Mouse (Mus musculus) monocyte, adult 5-6 weeks (primary cell): Measurements from ENCODE around the gene Spata19. TPM values are rescaled to one million over a fixed set of nuclear protein-coding genes. Genes with fewer than 3 reads are reported as not detected.

ENCODE experiments used
- ATAC-seq: fragments of 153-309, 156-312 bp; replicated peaks from 2 replicates; pipeline ENCODE4 v1.8.0; 2017; ENCODE audit warnings: mild to moderate bottlenecking; ENCODE audit not compliant: low TSS enrichment, insufficient number of reproducible peaks, severe bottlenecking, poor library complexity, low FRiP score
- total RNA-seq: library from RNA; stranded (forward); fragments of 200-1000, 200-491, 200-594 nt; gene quantifications from 3 replicates; pipeline ENCODE4 v1.2.3, GENCODE M21; 2017

Gene Spata19
- not detected in 3 replicates for total RNA-seq

DNA sequence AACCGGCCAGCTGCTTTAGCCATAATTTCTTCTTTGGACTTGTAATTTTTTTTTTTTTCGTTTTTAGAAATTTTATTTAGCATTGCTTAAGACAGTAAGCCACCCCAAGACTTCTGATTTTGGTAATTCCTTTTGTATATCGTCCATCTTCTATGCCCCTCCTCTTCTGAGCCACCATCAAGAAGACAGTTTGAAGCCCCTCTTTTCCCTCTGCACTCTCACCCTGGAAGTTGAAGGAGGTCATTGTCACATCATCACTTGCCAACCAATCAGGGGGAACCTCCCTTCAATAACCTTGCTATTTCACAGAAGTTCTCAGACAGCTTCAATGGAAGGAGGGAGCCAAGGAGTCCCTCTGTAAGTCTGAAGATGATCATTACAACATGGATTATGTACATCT, at the start of gene Spata19:
Gene Spata19, plus strand, starts transcription at position 301 of the 400 bp plus-strand sequence.
- ATAC-seq, result no peak

DNA sequence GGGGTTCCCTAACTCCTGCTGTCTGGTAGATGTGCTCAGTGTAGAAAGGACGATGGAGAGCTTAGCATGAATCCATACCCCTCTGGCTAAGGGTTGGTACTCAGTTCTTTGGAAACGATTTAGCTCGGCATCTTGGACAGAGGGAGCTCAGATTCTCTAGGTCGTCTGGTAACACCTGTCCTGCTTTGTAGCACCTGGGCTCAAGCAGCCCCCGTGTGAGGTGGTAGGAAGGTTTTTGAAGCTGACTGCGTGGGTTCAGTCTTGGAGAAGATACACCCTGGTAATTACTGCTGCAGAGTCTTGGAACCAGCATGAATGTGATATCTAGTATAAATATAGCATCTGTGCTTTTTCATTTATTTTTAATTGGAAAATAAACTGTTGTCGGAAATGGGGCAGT, 43.5 kb upstream of the Spata19 start:
- ATAC-seq, result no peak

DNA sequence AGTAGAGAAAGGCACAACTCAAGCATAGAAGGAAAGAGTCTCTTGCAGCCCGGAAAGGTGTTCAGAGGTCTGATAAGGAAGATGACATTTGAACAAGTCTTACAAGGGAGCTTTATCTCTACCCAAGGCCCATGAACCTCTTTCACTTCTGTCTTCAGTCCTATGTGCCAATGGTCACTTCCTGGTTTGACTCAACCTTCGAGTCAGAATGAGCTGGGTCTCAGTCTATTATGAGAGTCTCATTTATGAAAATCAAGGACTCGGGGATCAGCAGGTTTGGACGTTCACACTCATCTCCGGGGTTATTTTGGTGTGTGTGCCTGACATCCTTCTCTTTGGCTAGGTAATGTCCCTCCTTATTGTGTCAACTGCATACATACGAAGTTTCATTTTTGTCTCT, 38.7 kb upstream of the Spata19 start:
- no peak for ATAC-seq

DNA sequence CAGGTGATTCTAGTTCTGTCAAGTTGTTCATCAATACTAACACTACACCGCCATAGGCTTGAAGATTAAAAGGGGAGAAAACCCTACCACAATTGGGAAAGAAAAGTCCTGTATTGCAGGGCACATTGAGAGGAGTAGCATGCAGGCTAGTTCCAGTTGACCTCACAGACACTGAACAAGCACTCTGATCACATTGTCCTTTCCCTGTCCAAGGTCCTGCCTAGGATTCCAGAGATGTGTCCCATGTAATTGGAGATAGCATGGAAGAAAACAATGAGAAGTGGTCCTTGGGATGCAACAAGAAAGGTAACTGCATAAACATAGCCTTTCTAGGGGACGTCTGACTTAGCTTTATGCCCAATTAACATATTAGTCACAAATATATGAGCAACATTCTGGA, 29.4 kb upstream of the Spata19 start:
- ATAC-seq, result no peak

DNA sequence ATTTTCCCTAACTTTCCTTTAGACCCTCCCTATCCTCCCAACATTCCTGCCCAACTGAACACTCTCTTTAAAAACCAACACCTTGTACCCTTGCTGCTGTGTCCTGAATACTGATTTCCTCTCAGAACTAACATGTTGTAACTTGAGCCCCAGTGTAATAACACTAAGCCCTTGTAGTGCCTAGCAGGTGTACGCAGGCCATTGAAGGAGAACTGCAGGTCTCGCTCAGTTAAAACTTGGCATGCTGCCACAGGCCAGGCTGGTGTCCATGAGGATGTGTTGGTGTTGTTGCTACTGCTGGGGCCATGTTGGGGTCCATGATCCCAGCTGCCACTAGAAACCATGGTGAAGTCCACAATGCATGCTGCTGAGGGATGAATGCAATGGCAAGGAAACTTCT, 27.5 kb upstream of the Spata19 start:
- no peak for ATAC-seq

DNA sequence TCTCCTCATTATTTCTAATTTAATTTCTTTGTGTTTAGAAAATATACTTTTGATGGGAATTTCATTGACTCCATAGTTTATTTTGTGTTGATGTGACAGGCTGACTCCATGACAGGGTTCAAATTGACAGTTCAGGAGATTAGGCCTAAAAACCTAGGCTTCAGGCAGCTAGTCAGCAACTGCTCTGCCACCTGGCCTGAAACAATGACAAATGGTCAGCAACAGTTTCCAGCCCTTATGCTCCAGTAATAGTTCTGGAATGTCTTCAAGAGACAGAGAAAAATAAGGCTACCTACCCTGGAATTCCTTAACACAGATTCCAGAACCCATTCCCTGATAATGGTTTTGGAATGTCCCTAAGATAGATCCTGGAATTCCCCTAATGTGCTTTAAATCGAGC, 20.9 kb upstream of the Spata19 start:
- ATAC-seq, result no peak

DNA sequence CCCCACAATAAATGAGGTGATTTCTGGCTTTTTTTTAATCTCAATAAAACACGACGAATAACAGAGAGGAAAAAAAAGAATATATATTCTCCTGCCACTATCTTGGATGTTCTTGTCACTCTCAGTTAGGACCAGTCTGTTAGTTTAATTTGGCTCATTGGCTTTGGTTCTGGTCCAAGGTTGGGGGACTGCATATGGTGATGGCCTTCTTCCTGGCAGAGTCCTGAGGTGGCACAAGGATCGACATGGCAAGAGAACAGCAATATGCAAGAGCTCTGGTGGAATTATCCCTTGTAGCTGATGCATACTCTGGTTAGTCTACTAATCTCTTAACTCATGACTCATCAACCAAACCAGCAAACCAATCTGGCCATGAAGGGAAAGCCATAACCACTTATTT, 9.6 kb upstream of the Spata19 start:
- ATAC-seq, result no peak

DNA sequence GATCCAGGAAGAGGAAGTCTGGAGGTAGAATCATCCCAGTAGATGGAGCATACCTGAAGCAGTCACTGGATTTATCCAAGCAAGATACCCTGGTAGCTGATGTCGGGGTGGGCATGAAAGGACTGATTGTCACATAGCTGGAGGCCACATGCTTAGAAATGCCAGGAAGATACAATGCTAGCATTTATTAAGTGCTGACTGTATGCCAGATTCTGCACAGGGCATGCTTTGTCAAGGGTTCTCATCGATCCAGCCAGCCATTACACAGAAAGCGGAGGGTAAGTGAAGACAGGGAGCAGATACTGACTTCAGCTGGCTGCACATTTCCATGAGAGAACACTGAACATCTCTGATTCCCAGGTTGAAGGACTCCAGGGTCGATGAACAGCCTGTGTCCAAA, 4.6 kb downstream of the Spata19 start:
- no peak for ATAC-seq

DNA sequence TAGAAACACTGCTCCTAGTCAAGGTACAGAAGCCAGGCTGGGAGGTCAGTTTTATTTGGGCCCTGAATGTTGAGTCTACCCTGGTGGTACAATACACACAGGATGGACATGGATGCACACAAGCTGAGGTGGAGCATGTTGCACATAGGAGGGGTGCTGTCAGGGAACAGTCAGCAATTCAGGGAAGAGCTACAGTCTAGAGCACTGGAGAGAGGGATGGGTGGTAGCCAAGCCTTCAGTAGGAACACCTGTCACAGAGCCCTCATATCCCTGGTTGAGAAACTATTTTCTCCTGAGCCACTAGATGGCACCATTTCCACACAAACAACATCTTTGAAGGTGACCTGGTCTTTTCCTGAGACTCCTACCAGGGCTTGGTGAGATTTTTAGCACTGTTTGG, 13.1 kb downstream of the Spata19 start:
- no peak for ATAC-seq

DNA sequence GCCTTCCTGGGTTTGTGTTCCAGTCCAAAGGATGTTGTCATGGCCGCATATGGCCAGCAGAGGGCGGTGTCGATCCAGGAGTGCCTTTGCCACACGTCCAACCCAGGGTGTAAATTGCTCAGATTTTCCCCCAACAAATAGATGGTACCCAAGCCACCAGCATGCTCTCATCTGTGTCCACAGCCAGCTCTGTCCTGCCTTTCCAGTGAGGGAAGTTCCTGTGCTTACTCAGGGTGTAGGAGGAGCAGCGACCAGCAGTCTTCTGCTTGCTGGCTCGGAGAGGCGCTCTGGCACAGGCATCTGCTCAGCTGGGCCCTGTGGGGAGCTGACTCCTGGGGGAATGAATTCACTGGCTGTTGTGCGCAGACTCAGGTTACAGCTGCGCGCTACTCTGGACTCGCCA, 17.5 kb downstream of the Spata19 start:
- no peak for ATAC-seq

DNA sequence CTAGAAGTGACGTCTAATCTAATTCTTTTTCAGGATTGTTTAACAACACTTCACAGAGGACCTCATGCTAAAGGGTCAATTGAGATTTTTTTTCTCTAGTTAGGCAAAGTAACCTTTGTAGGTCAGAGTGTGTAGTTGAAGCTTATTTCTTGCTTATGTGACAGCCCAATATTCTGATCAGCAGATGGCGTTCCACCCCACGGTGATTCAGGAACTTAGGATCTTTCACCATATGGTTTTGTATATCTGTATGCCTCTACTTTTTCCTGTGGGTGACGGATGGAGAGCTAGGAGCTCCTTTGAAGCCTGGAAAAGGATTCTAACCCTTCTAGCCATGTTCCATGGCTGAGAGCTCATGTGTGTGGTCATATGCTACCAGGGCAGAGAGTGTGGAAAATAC, 27.9 kb downstream of the Spata19 start:
- no peak for ATAC-seq

DNA sequence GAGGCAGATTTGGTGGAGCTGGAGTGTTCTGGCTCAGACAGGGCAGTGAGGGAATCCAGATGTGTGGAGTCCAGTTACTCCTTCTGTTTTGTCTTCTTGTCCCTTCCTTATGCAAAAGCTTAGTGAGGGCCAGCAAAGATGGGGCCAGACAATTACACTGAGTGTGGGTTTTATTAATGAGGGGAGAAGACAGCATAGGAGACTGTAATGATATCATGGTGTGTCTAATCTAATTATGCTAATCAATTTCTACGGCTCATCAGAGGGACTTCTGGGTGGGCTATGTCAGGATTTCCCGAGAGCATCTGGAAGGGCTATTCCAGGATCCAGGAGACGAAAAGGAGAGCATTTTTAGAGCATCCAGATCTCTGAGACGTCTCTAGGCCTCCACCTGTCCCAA, 32.0 kb downstream of the Spata19 start:
- no peak for ATAC-seq

DNA sequence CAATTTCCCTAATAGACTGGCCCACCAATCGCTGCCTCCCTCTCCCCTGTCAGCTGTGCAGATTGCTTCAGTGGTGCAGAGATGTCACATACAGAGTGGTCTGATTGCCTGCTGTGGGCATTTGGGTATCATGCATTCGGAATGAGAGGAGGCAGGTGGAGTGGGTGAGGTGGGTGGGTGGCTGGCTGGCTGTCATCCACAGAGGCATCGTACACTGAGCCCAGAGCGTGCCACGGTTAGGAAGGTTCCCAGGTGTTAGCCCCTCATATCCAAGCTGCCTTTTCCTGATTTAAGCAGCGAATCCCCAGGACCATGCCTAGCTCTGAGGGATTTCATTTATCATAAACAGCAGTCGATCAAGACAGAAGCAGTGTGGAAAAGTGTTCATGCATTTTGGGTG, 36.7 kb downstream of the Spata19 start:
- ATAC-seq, result no peak

DNA sequence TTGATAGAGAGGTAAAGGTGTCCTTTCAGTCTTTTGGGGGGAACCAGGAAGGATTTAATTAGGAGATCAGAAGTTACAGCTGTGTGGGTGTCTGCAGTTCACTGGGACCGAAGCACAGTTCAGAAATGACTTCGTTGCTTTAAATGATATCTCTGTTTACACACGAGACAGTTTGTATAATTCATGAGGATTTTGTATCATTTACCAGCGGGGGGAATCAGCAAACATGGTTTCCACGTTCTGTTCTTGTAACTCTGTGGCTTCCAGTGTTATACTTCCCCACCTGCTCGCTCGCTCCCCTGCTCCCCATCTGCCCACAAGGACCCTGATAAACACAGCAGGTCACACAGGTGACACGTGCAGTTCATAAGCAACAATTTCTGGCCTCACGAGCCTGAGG, 39.3 kb downstream of the Spata19 start:
- ATAC-seq, result no peak

DNA sequence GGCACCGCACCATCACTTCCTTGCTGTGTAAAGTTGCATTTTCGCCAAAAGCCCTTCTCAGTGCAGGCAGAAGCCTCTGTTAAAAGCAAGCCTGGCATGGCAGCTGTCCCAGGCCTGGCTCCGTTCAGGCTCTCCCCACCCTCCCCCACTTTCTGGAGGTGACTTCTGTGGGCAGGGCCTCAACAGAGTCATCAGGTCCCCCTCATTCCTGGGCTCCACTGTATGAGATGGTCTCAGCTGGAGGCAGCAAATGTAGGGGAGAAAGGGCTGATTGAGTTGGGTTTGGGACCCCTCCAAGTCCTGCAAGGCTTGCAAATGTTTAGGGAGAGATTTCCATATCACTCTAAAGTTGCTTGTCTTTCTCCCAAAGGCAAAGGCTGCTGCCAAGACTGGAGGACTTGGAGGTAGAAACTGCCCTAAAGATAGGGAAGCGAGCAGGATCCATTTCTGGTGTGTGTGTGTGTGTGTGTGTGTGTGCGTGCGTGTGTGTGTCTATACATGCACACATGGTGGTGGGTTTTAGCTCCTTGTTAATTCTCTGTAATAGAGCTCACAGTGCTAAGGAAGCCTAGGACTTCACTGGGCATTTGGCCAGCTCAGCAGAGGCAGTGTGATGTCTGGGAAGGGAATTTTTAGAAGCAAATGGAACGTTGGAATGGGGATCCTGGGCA, 40.9 kb downstream of the Spata19 start:
- no peak for ATAC-seq

DNA sequence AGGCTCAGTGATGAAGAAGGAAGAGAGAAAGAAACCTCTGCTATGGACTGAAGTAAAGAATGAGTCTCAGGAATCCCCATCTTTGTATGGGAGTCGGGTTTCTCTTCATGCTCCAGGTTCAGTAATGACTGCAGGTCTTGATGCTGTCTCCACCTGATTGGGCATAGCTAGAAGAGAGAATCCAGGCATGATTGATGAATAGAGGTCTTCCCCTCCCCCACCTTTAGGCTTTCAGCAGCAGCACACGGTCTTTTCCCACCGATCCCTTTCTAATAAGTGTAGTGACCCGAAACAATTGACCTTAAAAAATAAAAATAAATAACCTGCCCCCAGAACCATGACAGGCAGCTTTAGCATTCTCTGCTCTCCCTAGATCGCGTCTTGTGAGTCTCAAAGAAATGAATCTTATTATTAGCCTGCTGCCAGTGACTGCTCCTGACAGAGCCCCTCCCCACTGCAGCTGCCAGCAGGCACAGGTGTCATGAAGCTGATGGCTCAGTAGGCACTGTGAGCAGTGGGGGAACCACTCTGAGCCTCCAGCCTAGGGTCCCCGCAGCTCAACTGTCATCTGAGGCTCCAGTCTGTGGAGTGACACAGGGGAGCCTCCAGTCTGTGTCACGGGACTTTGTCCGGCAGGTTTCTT, 53.3 kb downstream of the Spata19 start:
- ATAC-seq, result no peak

Other genes starting within 250 kb of the Spata19 start
- gene Jam3, start 241.4 kb upstream of the Spata19 start, total RNA-seq, result 1.0 TPM in 1 of 3 replicates, not detected in the others
- gene Igsf9b, start 97.6 kb upstream of the Spata19 start, total RNA-seq, result 0.10 TPM in 1 of 3 replicates, not detected in the others